Mouse (Mus musculus) layer of hippocampus, adult 2 months (tissue): Measurements from ENCODE around the gene Cacng6. TPM values are rescaled to one million over a fixed set of nuclear protein-coding genes. Genes with fewer than 3 reads are reported as not detected.

Source experiments
- DNase-seq, 2 experiments: peaks; one replicate each; pipeline ENCODE4 v3.0.0; 2022; ENCODE audit warnings: low spot score in 2 of 2
- H3K27ac ChIP-seq: fragments of 200-600 bp; 2 replicates; pipeline ENCODE4 v1.8.1; 2022
- H3K4me3 ChIP-seq: fragments of 200-600 bp; 2 replicates; pipeline ENCODE4 v1.8.1; 2022; ENCODE audit warnings: mild to moderate bottlenecking
- CTCF ChIP-seq: fragments of 200-600 bp; conservative IDR thresholded peaks from 2 replicates; pipeline ENCODE4 v1.8.1; 2022; ENCODE audit warnings: antibody characterized with exemption, mild to moderate bottlenecking, moderate library complexity
- total RNA-seq, 2 experiments: library from RNA; stranded (reverse); gene quantifications; 2 replicates each; pipeline ENCODE4 v1.2.3; 2021

Cacng6 gene
- total RNA-seq, 2 experiments from 2014 or later: 1.9 to 2.2 TPM

DNA sequence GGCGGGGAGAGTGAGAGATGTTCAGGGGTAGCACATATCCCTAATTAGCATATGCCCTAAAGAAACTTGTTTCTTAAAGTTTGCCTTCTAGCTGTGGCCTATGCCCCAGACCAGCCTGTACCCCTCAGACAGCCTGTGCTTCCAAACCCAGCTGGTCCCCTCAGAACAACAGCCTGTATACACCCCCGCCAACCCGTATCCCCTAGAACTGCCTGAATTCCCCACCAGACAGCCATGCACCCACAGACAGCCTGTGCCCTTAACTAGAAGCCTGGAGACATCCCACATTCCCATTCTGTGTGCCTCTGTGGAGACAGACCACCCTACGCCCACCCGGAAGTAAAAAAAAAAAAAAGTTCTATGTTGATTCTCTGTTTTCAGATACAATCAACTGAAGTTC is 1.1 kb downstream of the Cacng6 start:
- peak overlapping the region; percentile 95 for H3K27ac ChIP-seq
- peak; percentile 84 for DNase-seq
- TF ChIP-seq CTCF: no peak
- no peak overlapping the region for H3K4me3 ChIP-seq

- TF ChIP-seq CTCF: no peak
- no peak for DNase-seq
Observed at GRCm38 (mm10) chr7:3430161-3430560, 6.2 kb downstream of the Cacng6 start.

GRCm38 (mm10) chr7:3432066-3432465 is 8.1 kb downstream of the Cacng6 start:
- DNase-seq: no peak
- Histone ChIP-seq H3K27ac (no peak overlapping the region), H3K4me3 (no peak overlapping the region)
- TF ChIP-seq CTCF: no peak

More at GRCm38 (mm10) chr7:3430161-3430560, 6.2 kb downstream of the Cacng6 start:
- Histone ChIP-seq H3K27ac (no peak overlapping the region), H3K4me3 (no peak overlapping the region)

GRCm38 (mm10) chr7:3437941-3438340 is 13.9 kb downstream of the Cacng6 start:
- no peak overlapping the region for H3K4me3 ChIP-seq
- TF ChIP-seq CTCF: no peak
- H3K27ac ChIP-seq: peak overlapping the region; percentile 15; the same call in 1 of the 2 replicates

GRCm38 (mm10) chr7:3439984-3440383 is 16.0 kb downstream of the Cacng6 start:
- no peak overlapping the region for H3K4me3 ChIP-seq
- H3K27ac ChIP-seq: no peak overlapping the region
- no peak for DNase-seq
- peak; percentile 45 for TF ChIP-seq CTCF

More at GRCm38 (mm10) chr7:3437941-3438340, 13.9 kb downstream of the Cacng6 start:
- no peak for DNase-seq

DNA sequence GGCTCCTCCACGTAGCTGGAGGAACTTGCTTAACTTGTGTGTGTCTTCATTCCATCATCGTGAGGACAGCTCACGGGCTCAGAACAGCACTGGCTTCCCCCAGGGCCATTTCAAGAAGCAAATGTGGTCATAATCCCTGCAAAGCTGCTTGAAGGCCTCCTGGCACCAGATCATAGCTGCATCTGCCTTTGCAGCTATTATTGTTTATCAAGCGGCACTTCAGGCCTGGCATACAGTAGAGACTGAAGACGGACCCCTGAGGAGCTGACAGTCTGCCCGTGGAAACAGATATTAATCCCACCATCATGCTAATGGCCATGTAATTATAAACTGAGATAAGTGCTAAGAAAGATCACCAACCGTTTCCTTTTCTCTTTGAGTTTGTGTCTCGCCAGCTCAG is 16.5 kb downstream of the Cacng6 start:
- H3K27ac ChIP-seq: peak overlapping the region; percentile 15; the same call in 1 of the 2 replicates
- H3K4me3 ChIP-seq: no peak overlapping the region
- DNase-seq: no peak
- no peak for TF ChIP-seq CTCF

GRCm38 (mm10) chr7:3442476-3443062 is 18.6 kb downstream of the Cacng6 start:
- H3K4me3 ChIP-seq: no peak overlapping the region
- H3K27ac ChIP-seq: peak overlapping the region; percentile 51
- DNase-seq: no peak
- no peak for TF ChIP-seq CTCF

- DNase-seq: no peak
- no peak for TF ChIP-seq CTCF
- Histone ChIP-seq H3K27ac (no peak overlapping the region), H3K4me3 (no peak overlapping the region)
Observed at GRCm38 (mm10) chr7:3444678-3445077, 20.7 kb downstream of the Cacng6 start.

- TF ChIP-seq CTCF: no peak
- no peak overlapping the region for H3K4me3 ChIP-seq
- no peak overlapping the region for H3K27ac ChIP-seq
- no peak for DNase-seq
Observed at GRCm38 (mm10) chr7:3446584-3446983, 22.6 kb downstream of the Cacng6 start.

DNA sequence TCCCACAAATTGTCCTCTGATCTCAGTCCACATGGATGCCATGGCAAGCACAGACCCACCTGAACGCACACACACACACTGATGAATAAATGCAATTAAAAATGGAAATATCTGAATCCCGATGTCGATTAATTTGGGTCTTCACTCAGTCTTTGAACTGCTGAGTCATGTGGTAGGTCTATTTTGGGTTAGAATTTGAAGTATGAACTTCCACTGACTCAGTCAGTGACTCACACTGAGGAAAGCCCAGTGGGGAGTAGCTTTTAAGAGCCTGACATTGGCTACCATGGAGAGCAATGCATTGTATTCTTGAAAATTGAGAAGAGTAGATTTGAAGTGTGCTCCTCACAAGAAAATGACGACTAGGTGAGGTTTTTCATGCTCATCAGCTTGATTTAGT is 23.0 kb downstream of the Cacng6 start:
- no peak overlapping the region for H3K27ac ChIP-seq
- DNase-seq: no peak
- TF ChIP-seq CTCF: no peak
- H3K4me3 ChIP-seq: no peak overlapping the region

GRCm38 (mm10) chr7:3448737-3449454 is 24.9 kb downstream of the Cacng6 start:
- TF ChIP-seq CTCF: peak; percentile 93
- Histone ChIP-seq H3K27ac (peak overlapping the region; percentile 75), H3K4me3 (no peak overlapping the region)
- peak; percentile 77 to 89 for DNase-seq

DNA sequence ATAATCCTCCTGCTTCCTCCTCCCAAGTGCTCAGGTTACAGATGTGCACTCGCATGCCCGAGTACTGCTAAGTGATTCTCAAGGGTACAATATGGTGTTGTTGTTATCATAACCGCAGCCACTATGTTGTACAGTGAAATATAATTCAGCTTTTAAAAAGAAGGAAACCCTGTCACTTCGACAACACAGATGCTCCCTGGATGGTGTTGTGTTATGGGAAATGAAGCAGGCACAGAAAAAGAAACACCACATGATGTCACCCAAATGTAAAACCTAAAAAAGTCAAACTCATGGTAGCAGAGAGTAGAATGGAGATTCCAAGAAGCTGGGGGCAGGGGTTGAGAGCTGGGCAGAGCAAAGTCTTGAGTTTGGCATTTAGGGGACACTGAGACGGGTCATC is 26.7 kb downstream of the Cacng6 start:
- TF ChIP-seq CTCF: no peak
- Histone ChIP-seq H3K4me3 (no peak overlapping the region), H3K27ac (peak overlapping the region; percentile 65; the same call in 1 of the 2 replicates)
- peak; percentile 30 to 52 for DNase-seq

- Histone ChIP-seq H3K4me3 (no peak overlapping the region), H3K27ac (peak overlapping the region; percentile 65; the same call in 1 of the 2 replicates)
- no peak for DNase-seq
- no peak for TF ChIP-seq CTCF
Observed at GRCm38 (mm10) chr7:3451161-3451560, 27.2 kb downstream of the Cacng6 start.
